Mouse (Mus musculus): Measurements from ENCODE around the gene Homez. TPM values are rescaled to one million over a fixed set of nuclear protein-coding genes. Genes with fewer than 3 reads are reported as not detected.

Gene Homez
- polyA plus RNA-seq (2015; fragmentation: Nextera tagmentation; extraction: Ambion mirVana): 10.6 and 14.5 TPM in 2 replicates

DNA sequence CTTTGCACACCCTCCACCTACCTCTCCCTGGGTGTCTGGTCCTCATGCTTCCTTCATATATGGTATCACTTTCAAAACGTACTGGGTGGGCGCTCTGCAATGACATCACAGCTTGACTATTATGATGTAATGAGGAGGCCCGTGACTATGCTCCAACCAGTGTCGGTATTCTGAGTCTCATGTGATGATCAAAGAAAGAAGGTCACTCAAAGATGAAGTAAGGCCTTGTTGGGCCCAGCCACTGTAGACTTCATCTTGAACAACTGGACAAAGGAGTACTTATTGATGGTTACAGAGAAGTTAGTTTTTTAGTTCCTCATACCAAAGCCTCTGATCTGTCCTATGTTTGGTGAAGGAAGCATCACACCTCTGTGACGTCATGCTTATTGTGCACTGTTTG is at the start of gene Homez:
Gene Homez (minus strand): TSS at position 101 of the 400 bp plus-strand sequence.
- 91% methylated on average over 5 of the region's 5 CpGs for WGBS
- no peak within 1 kb of the TSS for H3K4me2 ChIP-seq
- no peaks in the 10 kb centered on the region for H3K9me3 ChIP-seq (replicated peaks)
- ATAC-seq (ENCODE audit: low FRiP score): no peak
- H3K36me3 ChIP-seq: no peaks in the 10 kb centered on the region
- H3K27ac ChIP-seq (replicated peaks): no peak within 1 kb of the TSS
- H3K27me3 ChIP-seq (replicated peaks): no peaks in the 10 kb centered on the region
- H3K4me1 ChIP-seq: peaks cover 8% of the 10 kb centered on the region
- H3K4me3 ChIP-seq (replicated peaks): no peak within 1 kb of the TSS
- no peak within 1 kb of the TSS for H3K9ac ChIP-seq (replicated peaks)

DNA sequence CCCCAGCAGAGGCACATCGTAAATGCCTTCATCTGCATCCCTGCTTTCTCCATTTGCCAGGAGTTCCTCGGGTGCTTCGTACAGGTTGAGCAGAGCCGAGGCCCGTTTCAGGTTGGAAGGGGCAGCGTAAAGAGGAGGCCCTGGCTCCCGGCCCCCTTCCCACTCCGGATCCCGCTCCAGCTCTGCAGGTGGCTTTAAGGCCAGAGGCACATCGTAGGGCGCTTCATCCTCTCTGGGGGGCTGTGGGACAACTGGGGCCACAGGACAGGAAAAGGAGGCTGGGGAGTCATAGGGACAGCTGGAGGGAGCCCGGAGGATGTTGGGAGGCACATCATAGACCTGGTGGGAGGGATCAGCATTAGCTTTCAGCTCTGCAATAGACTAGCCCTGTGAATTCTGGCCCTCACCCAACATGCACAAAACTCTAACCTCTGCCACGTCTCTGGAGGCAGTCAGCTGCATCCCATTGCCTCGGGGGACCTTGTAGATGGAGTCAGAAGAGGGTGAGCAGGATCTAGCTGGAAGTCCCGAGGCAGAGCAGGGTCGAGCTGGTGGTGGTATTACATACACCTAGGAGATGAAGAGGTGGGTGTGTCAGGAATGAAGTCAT is 49.4 kb upstream of the Homez start:
- 94% methylated on average over 16 of the region's 16 CpGs for WGBS
- ATAC-seq (ENCODE audit: low FRiP score): no peak

DNA sequence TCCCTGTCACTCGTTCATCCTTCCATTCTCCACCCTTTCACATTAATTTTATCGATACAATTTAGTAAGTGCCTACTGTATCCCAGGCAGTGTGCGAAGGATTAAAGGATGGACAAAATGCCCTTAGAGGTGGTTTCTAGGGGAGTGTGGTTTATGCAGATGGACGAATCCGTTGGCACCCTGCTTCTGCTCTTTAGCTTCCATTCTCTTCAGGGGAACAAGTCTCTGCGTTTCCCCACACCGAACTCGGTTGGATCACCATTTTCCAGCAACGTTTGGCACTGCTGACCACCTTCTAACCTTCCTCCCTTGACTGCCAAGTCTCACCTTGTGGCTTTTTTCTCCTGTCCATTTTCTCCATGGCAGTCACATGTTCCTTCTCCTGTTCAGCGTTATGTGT is 42.6 kb upstream of the Homez start:
- ATAC-seq (ENCODE audit: low FRiP score): peak; percentile 25
- no peaks in the 10 kb centered on the region for H3K9me3 ChIP-seq (replicated peaks)
- H3K4me1 ChIP-seq: peaks cover 45% of the 10 kb centered on the region
- H3K4me2 ChIP-seq: peak overlapping the region; percentile 93
- peak overlapping the region; percentile 94 for H3K27ac ChIP-seq (replicated peaks)
- peak overlapping the region; percentile 100 for H3K9ac ChIP-seq (replicated peaks)
- H3K36me3 ChIP-seq: peaks cover 12% of the 10 kb centered on the region
- H3K4me3 ChIP-seq (replicated peaks): peak overlapping the region; percentile 91
- no peaks in the 10 kb centered on the region for H3K27me3 ChIP-seq (replicated peaks)
- 13% methylated on average over 10 of the region's 10 CpGs for WGBS

More for the DNA sequence above, 49.4 kb upstream of the Homez start:
- H3K4me2 ChIP-seq: no peak overlapping the region
- peaks cover 20% of the 10 kb centered on the region for H3K4me1 ChIP-seq
- no peak overlapping the region for H3K9ac ChIP-seq (replicated peaks)
- H3K27ac ChIP-seq (replicated peaks): no peak overlapping the region
- H3K27me3 ChIP-seq (replicated peaks): no peaks in the 10 kb centered on the region
- no peak overlapping the region for H3K4me3 ChIP-seq (replicated peaks)
- H3K9me3 ChIP-seq (replicated peaks): no peaks in the 10 kb centered on the region; the same call in 1 of the 2 replicates
- H3K36me3 ChIP-seq: peaks cover 28% of the 10 kb centered on the region

DNA sequence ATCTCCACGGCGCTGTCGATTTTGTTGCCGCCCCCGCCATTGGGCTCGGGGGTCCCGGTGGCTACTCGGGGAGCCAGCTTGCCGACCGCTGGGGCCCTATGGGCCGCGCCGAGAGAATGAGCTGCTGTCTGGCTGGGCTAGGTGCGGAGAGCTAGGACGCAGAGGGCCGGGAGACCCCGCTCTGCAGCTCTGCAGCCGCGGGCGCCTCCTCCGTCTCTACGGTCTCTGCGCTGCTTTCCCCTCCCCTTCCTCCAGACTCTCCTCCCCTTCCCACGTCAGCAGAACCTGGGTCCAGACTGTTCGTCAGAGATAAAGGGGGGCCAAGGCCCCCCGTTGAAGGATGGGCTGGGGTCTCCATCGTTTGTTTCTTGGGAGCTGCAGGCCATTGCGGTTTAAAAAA is 42.1 kb upstream of the Homez start, which contains the start of gene Slc22a17:
Gene Slc22a17 (minus strand): TSS at position 247 of the 400 bp plus-strand sequence.
- H3K4me2 ChIP-seq: peak within 1 kb of the TSS; percentile 93
- H3K27me3 ChIP-seq (replicated peaks): no peaks in the 10 kb centered on the region
- H3K36me3 ChIP-seq: peaks cover 15% of the 10 kb centered on the region
- no peaks in the 10 kb centered on the region for H3K9me3 ChIP-seq (replicated peaks)
- peak within 1 kb of the TSS; percentile 100 for H3K9ac ChIP-seq (replicated peaks)
- peaks cover 49% of the 10 kb centered on the region for H3K4me1 ChIP-seq
- H3K4me3 ChIP-seq (replicated peaks): peak within 1 kb of the TSS; percentile 91
- peak; percentile 96 for ATAC-seq (ENCODE audit: low FRiP score)
- peak within 1 kb of the TSS; percentile 94 for H3K27ac ChIP-seq (replicated peaks)
- under 1% methylated on average over 27 of the region's 28 CpGs for WGBS

DNA sequence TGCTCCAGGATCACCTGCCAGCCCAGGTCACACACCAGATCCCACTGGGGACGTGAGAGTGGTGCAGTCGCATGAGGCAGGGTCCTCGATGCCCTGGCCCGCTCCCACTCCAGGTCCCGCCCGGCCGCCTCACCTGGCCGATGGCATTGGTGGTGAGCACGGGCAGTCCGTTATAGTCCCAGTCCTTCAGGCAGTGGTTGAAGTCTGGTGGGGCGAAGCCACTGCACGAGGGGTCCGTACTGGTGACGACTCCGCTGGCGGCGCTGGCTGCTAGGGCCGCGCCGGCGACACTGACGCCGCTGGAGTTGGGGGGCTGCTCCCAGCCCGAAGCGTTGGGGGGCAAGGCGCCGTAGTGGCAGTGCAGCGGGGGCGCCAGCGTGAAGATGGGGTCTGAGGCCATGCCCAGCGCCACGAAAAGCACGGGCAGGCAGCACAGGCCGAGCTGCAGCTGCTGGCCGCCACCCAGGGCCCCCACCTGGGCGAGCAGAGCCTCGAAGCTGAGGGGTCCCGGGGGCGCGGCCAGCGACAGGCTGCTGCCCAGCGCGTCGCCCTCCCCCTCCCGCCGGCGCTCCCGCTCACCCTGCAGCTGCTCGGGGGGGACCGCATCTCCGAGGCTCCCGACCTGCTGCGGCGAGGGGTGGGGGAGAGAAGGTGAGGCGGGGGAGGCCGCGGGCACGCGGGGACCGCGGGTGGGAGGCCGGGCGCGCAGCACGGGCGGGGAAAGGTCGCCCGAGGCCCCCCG is 41.5 kb upstream of the Homez start:
- H3K4me1 ChIP-seq: peaks cover 55% of the 10 kb centered on the region
- ATAC-seq (ENCODE audit: low FRiP score): peak; percentile 72
- WGBS: 2% methylated on average over 65 of the region's 69 CpGs

DNA sequence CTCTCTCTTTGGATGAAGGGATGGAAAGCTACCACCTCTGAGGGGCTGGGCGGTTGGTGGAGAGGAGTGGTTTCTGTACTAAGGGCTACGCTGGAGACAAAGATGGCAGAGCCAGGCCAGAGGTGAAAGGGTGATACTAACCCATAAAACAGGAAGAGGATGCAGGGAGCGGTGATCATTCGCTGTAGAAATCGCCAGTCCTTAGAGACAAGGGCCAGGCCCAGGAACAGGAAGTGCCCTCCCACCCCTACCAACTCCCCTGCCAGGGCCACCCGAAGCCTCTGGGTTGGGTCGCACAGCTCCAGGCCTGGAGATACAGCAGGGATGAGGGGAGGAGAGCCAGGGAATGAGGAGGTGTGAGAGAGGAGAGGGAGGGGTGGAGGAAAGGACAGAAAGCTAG is 37.9 kb upstream of the Homez start:
- H3K4me2 ChIP-seq: no peak overlapping the region
- H3K9ac ChIP-seq (replicated peaks): 0 out of 2 replicates have a peak overlapping the region, but pooled peaks have one; percentile 3
- 84% methylated on average over 7 of the region's 7 CpGs for WGBS
- no peak overlapping the region for H3K4me3 ChIP-seq (replicated peaks)
- ATAC-seq (ENCODE audit: low FRiP score): no peak
- peaks cover 53% of the 10 kb centered on the region for H3K4me1 ChIP-seq
- peaks cover 31% of the 10 kb centered on the region for H3K36me3 ChIP-seq
- H3K27me3 ChIP-seq (replicated peaks): no peaks in the 10 kb centered on the region
- H3K9me3 ChIP-seq (replicated peaks): no peaks in the 10 kb centered on the region
- no peak overlapping the region for H3K27ac ChIP-seq (replicated peaks)

More for the DNA sequence above, 41.5 kb upstream of the Homez start:
- Histone ChIP-seq H3K9me3 (replicated peaks) (no peaks in the 10 kb centered on the region), H3K27ac (replicated peaks) (peak overlapping the region; percentile 94), H3K27me3 (replicated peaks) (no peaks in the 10 kb centered on the region), H3K4me3 (replicated peaks) (peak overlapping the region; percentile 91), H3K9ac (replicated peaks) (peak overlapping the region; percentile 100), H3K4me2 (peak overlapping the region; percentile 93), H3K36me3 (peaks cover 19% of the 10 kb centered on the region)

DNA sequence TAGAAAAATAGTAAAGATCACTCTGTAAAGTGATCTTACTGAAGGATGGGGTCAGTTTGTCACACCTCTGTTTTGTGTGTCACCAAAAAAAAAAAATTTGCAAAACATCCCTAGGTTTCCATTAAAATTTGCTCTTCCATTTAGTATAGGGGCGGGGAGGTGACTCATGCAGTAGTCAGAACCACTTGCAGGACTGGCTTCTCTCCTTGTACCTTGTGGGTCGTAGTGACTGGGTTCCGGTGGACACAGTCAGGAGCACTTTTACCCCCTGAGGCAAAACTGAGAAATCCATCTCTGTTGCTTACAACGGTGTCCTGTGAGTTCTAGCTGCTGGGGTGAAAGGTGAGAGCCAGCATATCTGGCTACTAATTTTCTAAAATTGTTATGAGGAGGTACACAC is 32.9 kb upstream of the Homez start:
- H3K9me3 ChIP-seq (replicated peaks): no peaks in the 10 kb centered on the region
- no peak overlapping the region for H3K27ac ChIP-seq (replicated peaks)
- H3K4me3 ChIP-seq (replicated peaks): no peak overlapping the region
- no peak overlapping the region for H3K4me2 ChIP-seq
- 93% methylated on average over 4 of the region's 4 CpGs for WGBS
- ATAC-seq (ENCODE audit: low FRiP score): no peak
- peaks cover 35% of the 10 kb centered on the region for H3K36me3 ChIP-seq
- H3K27me3 ChIP-seq (replicated peaks): no peaks in the 10 kb centered on the region
- peaks cover 17% of the 10 kb centered on the region for H3K4me1 ChIP-seq
- H3K9ac ChIP-seq (replicated peaks): no peak overlapping the region

DNA sequence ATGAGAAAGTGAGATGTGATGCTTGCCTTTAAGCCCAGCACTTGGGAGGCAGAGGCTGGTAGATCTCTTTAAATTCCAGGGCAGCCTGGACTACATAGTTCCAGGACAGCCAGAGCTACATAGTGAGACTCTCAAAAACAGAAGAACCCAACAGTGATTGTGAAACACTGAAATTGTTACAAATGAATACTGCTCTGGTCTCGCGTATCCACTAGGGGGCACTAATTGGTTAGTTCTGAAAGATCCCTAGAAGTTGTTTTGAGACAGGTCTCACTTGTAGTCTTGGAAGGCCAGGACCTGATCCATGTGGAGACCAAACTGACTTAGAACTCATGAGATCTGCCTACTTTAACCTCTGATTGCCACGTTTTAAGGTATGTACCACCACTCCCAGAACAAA is 29.6 kb upstream of the Homez start:
- Histone ChIP-seq H3K4me1 (peaks cover 18% of the 10 kb centered on the region), H3K4me3 (replicated peaks) (no peak overlapping the region), H3K36me3 (peaks cover 36% of the 10 kb centered on the region), H3K9ac (replicated peaks) (no peak overlapping the region), H3K27ac (replicated peaks) (peak overlapping the region; percentile 46; the same call in 1 of the 2 replicates), H3K27me3 (replicated peaks) (no peaks in the 10 kb centered on the region), H3K4me2 (no peak overlapping the region), H3K9me3 (replicated peaks) (no peaks in the 10 kb centered on the region)
- under 1% methylated on average over 3 of the region's 3 CpGs for WGBS
- peak; percentile 33; the same call in 1 of the 2 replicates for ATAC-seq (ENCODE audit: low FRiP score)

DNA sequence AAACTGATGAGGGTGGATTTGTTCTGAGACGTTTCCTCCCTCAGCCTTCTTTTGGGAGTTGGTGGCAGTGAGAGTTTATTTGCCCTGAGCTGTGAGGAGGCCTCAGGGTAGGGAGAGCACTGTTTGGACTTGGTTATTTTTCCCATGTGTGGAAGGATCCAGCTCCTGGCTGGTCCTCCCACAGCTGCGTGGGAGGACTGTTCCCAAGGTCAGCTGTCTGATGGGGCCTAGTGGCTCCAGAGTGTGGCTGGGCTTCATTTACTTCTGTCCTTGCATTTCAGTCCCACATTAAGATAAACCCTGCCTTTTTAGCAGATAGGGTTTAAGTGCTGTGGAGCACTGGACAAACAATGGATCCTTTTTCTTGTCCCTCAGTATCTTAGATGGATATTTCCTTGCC is 26.7 kb upstream of the Homez start:
- H3K9me3 ChIP-seq (replicated peaks): no peaks in the 10 kb centered on the region
- 74% methylated on average over 2 of the region's 2 CpGs for WGBS
- H3K27me3 ChIP-seq (replicated peaks): no peaks in the 10 kb centered on the region
- H3K36me3 ChIP-seq: peaks cover 31% of the 10 kb centered on the region
- H3K27ac ChIP-seq (replicated peaks): no peak overlapping the region
- peaks cover 28% of the 10 kb centered on the region for H3K4me1 ChIP-seq
- ATAC-seq (ENCODE audit: low FRiP score): no peak
- H3K9ac ChIP-seq (replicated peaks): 0 out of 2 replicates have a peak overlapping the region, but pooled peaks have one; percentile 6
- no peak overlapping the region for H3K4me2 ChIP-seq
- H3K4me3 ChIP-seq (replicated peaks): no peak overlapping the region

DNA sequence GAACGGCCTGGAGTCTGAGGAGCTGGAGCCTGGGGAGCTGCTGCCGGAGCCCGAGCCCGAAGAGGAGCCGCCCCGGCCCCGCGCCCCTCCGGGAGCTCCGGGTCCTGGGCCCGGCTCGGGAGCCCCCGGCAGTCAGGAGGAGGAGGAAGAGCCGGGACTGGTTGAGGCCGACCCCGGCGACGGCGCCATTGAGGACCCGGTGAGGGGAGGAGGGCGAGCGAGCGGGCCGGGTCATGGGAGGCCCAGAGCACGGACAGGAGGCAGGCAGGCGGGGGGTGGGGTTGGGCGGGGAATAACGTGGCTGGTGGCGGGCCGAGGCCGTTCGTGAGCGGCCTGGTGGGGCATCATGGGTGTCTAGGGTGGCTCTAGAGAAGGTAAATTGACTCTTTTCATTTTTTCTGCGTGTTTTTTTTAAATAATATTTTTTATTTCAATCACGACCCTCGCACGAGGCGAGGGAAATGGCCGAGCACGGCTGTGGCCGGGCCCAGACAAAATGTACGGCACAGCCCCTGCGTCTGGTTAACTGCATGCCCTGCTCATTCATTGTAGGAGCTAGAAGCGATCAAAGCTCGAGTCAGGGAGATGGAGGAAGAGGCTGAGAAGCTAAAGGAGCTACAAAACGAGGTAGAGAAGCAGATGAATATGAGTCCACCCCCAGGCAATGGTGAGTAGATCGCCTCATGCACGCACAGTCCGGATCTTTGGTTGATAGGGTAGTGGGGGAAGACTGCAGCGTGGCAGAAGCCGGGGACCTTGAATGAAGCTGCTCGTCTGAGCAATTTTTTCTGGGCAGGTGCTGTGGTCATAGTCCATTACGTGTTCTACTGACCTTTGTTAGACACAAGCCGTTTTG is 23.8 kb upstream of the Homez start:
- WGBS: under 1% methylated on average over 51 of the region's 54 CpGs
- Histone ChIP-seq H3K4me2 (peak overlapping the region; percentile 68), H3K9ac (replicated peaks) (peak overlapping the region; percentile 99), H3K9me3 (replicated peaks) (no peaks in the 10 kb centered on the region), H3K27ac (replicated peaks) (peak overlapping the region; percentile 97), H3K27me3 (replicated peaks) (no peaks in the 10 kb centered on the region), H3K4me1 (peaks cover 24% of the 10 kb centered on the region), H3K36me3 (peaks cover 31% of the 10 kb centered on the region), H3K4me3 (replicated peaks) (peak overlapping the region; percentile 87)
- ATAC-seq (ENCODE audit: low FRiP score): peak; percentile 63

DNA sequence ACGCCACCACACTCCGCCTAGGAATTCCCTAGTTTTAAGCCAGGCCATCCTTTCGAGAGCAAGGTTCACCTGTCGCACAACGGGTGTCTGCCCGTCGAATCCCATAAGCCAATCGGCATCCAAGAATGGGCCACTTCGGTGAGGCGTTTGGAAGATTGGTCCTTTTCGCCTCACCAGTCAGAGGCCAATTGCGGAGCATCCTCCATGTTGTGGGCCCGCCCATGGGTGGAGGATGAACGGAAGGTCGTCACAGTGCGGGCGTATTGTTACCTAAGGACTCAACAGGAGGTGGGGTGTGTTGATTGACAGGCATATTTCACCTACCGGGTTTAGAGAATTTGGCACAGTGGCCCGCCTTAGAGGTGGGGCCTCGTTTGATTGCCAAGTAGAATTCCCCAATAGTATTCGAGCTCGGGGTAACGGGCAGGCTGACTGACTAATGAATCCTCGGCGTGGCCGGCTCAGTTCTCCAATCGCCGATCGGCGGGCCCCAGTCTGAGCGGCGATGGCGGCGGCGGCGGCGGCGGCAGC is 23.0 kb upstream of the Homez start:
- Histone ChIP-seq H3K36me3 (peaks cover 28% of the 10 kb centered on the region), H3K27me3 (replicated peaks) (no peaks in the 10 kb centered on the region), H3K4me3 (replicated peaks) (peak overlapping the region; percentile 87), H3K9ac (replicated peaks) (peak overlapping the region; percentile 99), H3K27ac (replicated peaks) (peak overlapping the region; percentile 97), H3K4me2 (peak overlapping the region; percentile 56), H3K4me1 (peaks cover 24% of the 10 kb centered on the region), H3K9me3 (replicated peaks) (no peaks in the 10 kb centered on the region)
- peak; percentile 97 for ATAC-seq (ENCODE audit: low FRiP score)
- under 1% methylated on average over 38 of the region's 38 CpGs for WGBS

All from neural tube, embryonic 15.5 days (tissue).